Mouse (Mus musculus) frontal cortex, postnatal 14 days (tissue): ENCODE data around the gene Sema3f.
A peak's percentile ranks its signal among the peaks of the same experiment; 100 is the strongest.

Experiments used
- DNase-seq, 2 experiments: peaks; one replicate each; pipeline ENCODE4 v3.0.0; 2022; ENCODE audit warnings: low spot score in 2 of 2

Gene Sema3f

GRCm38 (mm10) chr9:107633661-107634405 lies 76.4 kb downstream of the Sema3f start:
- no peak for DNase-seq

- DNase-seq: peak in 1 of 2 experiments; percentile 55
These were observed 77.1 kb downstream of the Sema3f start for GRCm38 (mm10) chr9:107633091-107633660.

- no peak for DNase-seq
These were observed 77.8 kb downstream of the Sema3f start for GRCm38 (mm10) chr9:107632478-107632877.

GRCm38 (mm10) chr9:107631861-107632260 lies 78.4 kb downstream of the Sema3f start:
- DNase-seq: no peak
